Mouse (Mus musculus): ENCODE data around the gene Napsa. TPM values are rescaled to one million over a fixed set of nuclear protein-coding genes. Genes with fewer than 3 reads are reported as not detected.

Napsa gene
- polyA plus RNA-seq, 1 experiment, result 256 TPM

- Histone ChIP-seq H3K36me3 (ENCODE audit: control insufficient read depth, insufficient read depth, low read length) (peaks cover 25% of the 10 kb centered on the region), H3K4me1 (ENCODE audit: control insufficient read depth, insufficient read depth, insufficient read length) (peaks cover 6% of the 10 kb centered on the region; the same call in 1 of the 2 replicates), H3K4me3 (ENCODE audit: extremely low read depth, insufficient read depth, insufficient read length) (no peak overlapping the region), H3K27ac (ENCODE audit: insufficient read depth, low read length) (no peak overlapping the region), H3K27me3 (ENCODE audit: control insufficient read depth, insufficient read depth, low read length) (no peaks in the 10 kb centered on the region)
- no peak for DNase-seq (ENCODE audit: low read depth in 1 of 2, low spot score in 2 of 2)
- no peak for TF ChIP-seq CTCF (IDR thresholded peaks at IDR 0.05; ENCODE audit: extremely low read depth, insufficient read depth, insufficient read length, insufficient replicate concordance)
- TF ChIP-seq POLR2A (IDR thresholded peaks at IDR 0.05; ENCODE audit: low read depth, low read length), result no peak
- WGBS, result 76% methylated on average over 5 of the region's 5 CpGs
Measured at GRCm38 (mm10) chr7:44582709-44583108, 10.5 kb downstream of the Napsa start.

GRCm38 (mm10) chr7:44583146-44583545 is 11.0 kb downstream of the Napsa start:
- peaks cover 10% of the 10 kb centered on the region; the same call in 1 of the 2 replicates for H3K4me1 ChIP-seq (ENCODE audit: control insufficient read depth, insufficient read depth, insufficient read length)
- H3K27me3 ChIP-seq (ENCODE audit: control insufficient read depth, insufficient read depth, low read length), result no peaks in the 10 kb centered on the region
- DNase-seq (ENCODE audit: low read depth in 1 of 2, low spot score in 2 of 2), result no peak
- H3K36me3 ChIP-seq (ENCODE audit: control insufficient read depth, insufficient read depth, low read length), result peaks cover 23% of the 10 kb centered on the region
- no peak overlapping the region for H3K4me3 ChIP-seq (ENCODE audit: extremely low read depth, insufficient read depth, insufficient read length)
- WGBS, result 78% methylated on average over 1 of the region's 1 CpGs
- no peak overlapping the region for H3K27ac ChIP-seq (ENCODE audit: insufficient read depth, low read length)
- TF ChIP-seq CTCF (IDR thresholded peaks at IDR 0.05; ENCODE audit: extremely low read depth, insufficient read depth, insufficient read length, insufficient replicate concordance) (no peak), POLR2A (IDR thresholded peaks at IDR 0.05; ENCODE audit: low read depth, low read length) (no peak)

- WGBS, result 69% methylated on average over 4 of the region's 4 CpGs
- peaks cover 23% of the 10 kb centered on the region for H3K36me3 ChIP-seq (ENCODE audit: control insufficient read depth, insufficient read depth, low read length)
- H3K4me3 ChIP-seq (ENCODE audit: extremely low read depth, insufficient read depth, insufficient read length), result no peak overlapping the region
- H3K27ac ChIP-seq (ENCODE audit: insufficient read depth, low read length), result no peak overlapping the region
- H3K4me1 ChIP-seq (ENCODE audit: control insufficient read depth, insufficient read depth, insufficient read length), result peaks cover 18% of the 10 kb centered on the region; the same call in 1 of the 2 replicates
- no peak for DNase-seq (ENCODE audit: low read depth in 1 of 2, low spot score in 2 of 2)
- TF ChIP-seq POLR2A (IDR thresholded peaks at IDR 0.05; ENCODE audit: low read depth, low read length), result no peak
- TF ChIP-seq CTCF (IDR thresholded peaks at IDR 0.05; ENCODE audit: extremely low read depth, insufficient read depth, insufficient read length, insufficient replicate concordance), result no peak
- H3K27me3 ChIP-seq (ENCODE audit: control insufficient read depth, insufficient read depth, low read length), result peaks cover 1% of the 10 kb centered on the region; the same call in 1 of the 2 replicates
Measured at GRCm38 (mm10) chr7:44584265-44584804, 12.2 kb downstream of the Napsa start.

GRCm38 (mm10) chr7:44584921-44585320 is 12.7 kb downstream of the Napsa start:
- no peak overlapping the region for H3K4me3 ChIP-seq (ENCODE audit: extremely low read depth, insufficient read depth, insufficient read length)
- H3K27ac ChIP-seq (ENCODE audit: insufficient read depth, low read length), result no peak overlapping the region
- peaks cover 1% of the 10 kb centered on the region; the same call in 1 of the 2 replicates for H3K27me3 ChIP-seq (ENCODE audit: control insufficient read depth, insufficient read depth, low read length)
- peaks cover 23% of the 10 kb centered on the region for H3K36me3 ChIP-seq (ENCODE audit: control insufficient read depth, insufficient read depth, low read length)
- DNase-seq (ENCODE audit: low read depth in 1 of 2, low spot score in 2 of 2), result no peak
- 86% methylated on average over 6 of the region's 6 CpGs for WGBS
- H3K4me1 ChIP-seq (ENCODE audit: control insufficient read depth, insufficient read depth, insufficient read length), result peaks cover 20% of the 10 kb centered on the region; the same call in 1 of the 2 replicates
- TF ChIP-seq CTCF (IDR thresholded peaks at IDR 0.05; ENCODE audit: extremely low read depth, insufficient read depth, insufficient read length, insufficient replicate concordance) (no peak), POLR2A (IDR thresholded peaks at IDR 0.05; ENCODE audit: low read depth, low read length) (no peak)

GRCm38 (mm10) chr7:44585606-44586005 is 13.4 kb downstream of the Napsa start:
- TF ChIP-seq CTCF (IDR thresholded peaks at IDR 0.05; ENCODE audit: extremely low read depth, insufficient read depth, insufficient read length, insufficient replicate concordance) (no peak), POLR2A (IDR thresholded peaks at IDR 0.05; ENCODE audit: low read depth, low read length) (no peak)
- Histone ChIP-seq H3K4me3 (ENCODE audit: extremely low read depth, insufficient read depth, insufficient read length) (no peak overlapping the region), H3K36me3 (ENCODE audit: control insufficient read depth, insufficient read depth, low read length) (peaks cover 22% of the 10 kb centered on the region), H3K4me1 (ENCODE audit: control insufficient read depth, insufficient read depth, insufficient read length) (peaks cover 20% of the 10 kb centered on the region; the same call in 1 of the 2 replicates), H3K27me3 (ENCODE audit: control insufficient read depth, insufficient read depth, low read length) (peaks cover 1% of the 10 kb centered on the region; the same call in 1 of the 2 replicates), H3K27ac (ENCODE audit: insufficient read depth, low read length) (no peak overlapping the region)
- no peak for DNase-seq (ENCODE audit: low read depth in 1 of 2, low spot score in 2 of 2)
- WGBS, result 90% methylated on average over 6 of the region's 6 CpGs

GRCm38 (mm10) chr7:44586518-44586917 is 14.3 kb downstream of the Napsa start:
- 34% methylated on average over 19 of the region's 19 CpGs for WGBS
- no peak for TF ChIP-seq CTCF (IDR thresholded peaks at IDR 0.05; ENCODE audit: extremely low read depth, insufficient read depth, insufficient read length, insufficient replicate concordance)
- TF ChIP-seq POLR2A (IDR thresholded peaks at IDR 0.05; ENCODE audit: low read depth, low read length), result no peak
- H3K36me3 ChIP-seq (ENCODE audit: control insufficient read depth, insufficient read depth, low read length), result peaks cover 13% of the 10 kb centered on the region
- H3K4me1 ChIP-seq (ENCODE audit: control insufficient read depth, insufficient read depth, insufficient read length), result peaks cover 23% of the 10 kb centered on the region
- H3K27ac ChIP-seq (ENCODE audit: insufficient read depth, low read length), result no peak overlapping the region
- DNase-seq (ENCODE audit: low read depth in 1 of 2, low spot score in 2 of 2), result no peak
- H3K4me3 ChIP-seq (ENCODE audit: extremely low read depth, insufficient read depth, insufficient read length), result no peak overlapping the region
- peaks cover 6% of the 10 kb centered on the region for H3K27me3 ChIP-seq (ENCODE audit: control insufficient read depth, insufficient read depth, low read length)

GRCm38 (mm10) chr7:44586930-44587329 is 14.8 kb downstream of the Napsa start:
- H3K4me3 ChIP-seq (ENCODE audit: extremely low read depth, insufficient read depth, insufficient read length), result peak overlapping the region; percentile 25; the same call in 1 of the 2 replicates
- no peak for DNase-seq (ENCODE audit: low read depth in 1 of 2, low spot score in 2 of 2)
- peaks cover 6% of the 10 kb centered on the region for H3K27me3 ChIP-seq (ENCODE audit: control insufficient read depth, insufficient read depth, low read length)
- TF ChIP-seq POLR2A (IDR thresholded peaks at IDR 0.05; ENCODE audit: low read depth, low read length), result no peak
- H3K4me1 ChIP-seq (ENCODE audit: control insufficient read depth, insufficient read depth, insufficient read length), result peaks cover 27% of the 10 kb centered on the region
- H3K36me3 ChIP-seq (ENCODE audit: control insufficient read depth, insufficient read depth, low read length), result peaks cover 10% of the 10 kb centered on the region
- 4% methylated on average over 18 of the region's 18 CpGs for WGBS
- H3K27ac ChIP-seq (ENCODE audit: insufficient read depth, low read length), result no peak overlapping the region
